Mouse (Mus musculus): ENCODE data around the gene Pex5l.
A peak's percentile ranks its signal among the peaks of the same experiment; 100 is the strongest.

Pex5l gene

GRCm38 (mm10) chr3:33061428-33061827, 81.6 kb downstream of the Pex5l start:
- DNase-seq, result no peak

- no peak for DNase-seq
Observed at GRCm38 (mm10) chr3:33061016-33061415, 82.0 kb downstream of the Pex5l start.

DNA sequence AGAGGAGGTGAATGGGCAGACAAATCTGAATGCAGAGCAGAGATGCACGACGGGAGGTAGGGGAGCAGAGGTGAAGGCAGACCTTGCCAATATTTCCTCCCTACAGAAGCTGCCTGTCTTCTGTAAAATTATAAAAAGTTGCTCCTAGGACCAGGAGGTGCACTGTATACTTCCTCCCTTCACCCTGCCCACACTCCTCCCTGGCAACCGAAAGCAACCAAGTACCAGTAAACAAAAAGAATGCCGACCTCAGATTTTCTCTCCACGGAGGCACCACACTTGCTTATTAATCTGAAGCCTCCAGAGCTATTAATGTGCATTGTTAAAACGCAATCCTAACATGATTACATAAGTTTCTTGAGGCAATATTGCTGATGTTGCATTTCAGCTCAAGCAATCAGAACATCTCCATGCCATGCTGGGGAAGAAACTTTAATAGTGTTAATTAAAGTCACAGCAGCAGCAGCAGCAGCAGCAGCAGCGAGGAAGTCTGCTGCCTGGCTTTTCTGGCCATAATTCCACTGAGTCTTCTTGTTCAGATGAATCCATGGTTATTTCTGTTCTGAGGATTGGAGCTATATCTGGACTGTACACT, 82.6 kb downstream of the Pex5l start:
- no peak for DNase-seq

- no peak for DNase-seq
Observed at GRCm38 (mm10) chr3:33048304-33048703, 94.7 kb downstream of the Pex5l start.

- DNase-seq, result no peak
Observed at GRCm38 (mm10) chr3:33044799-33045106, 98.3 kb downstream of the Pex5l start.

- DNase-seq, result peak in 1 of 2 experiments; percentile 27
Observed at GRCm38 (mm10) chr3:33043896-33044798, 98.9 kb downstream of the Pex5l start.

- DNase-seq, result no peak
Observed at GRCm38 (mm10) chr3:33024566-33024965, 118.5 kb downstream of the Pex5l start.

- DNase-seq, result no peak
Observed at GRCm38 (mm10) chr3:33003901-33004300, 139.1 kb downstream of the Pex5l start.

DNA sequence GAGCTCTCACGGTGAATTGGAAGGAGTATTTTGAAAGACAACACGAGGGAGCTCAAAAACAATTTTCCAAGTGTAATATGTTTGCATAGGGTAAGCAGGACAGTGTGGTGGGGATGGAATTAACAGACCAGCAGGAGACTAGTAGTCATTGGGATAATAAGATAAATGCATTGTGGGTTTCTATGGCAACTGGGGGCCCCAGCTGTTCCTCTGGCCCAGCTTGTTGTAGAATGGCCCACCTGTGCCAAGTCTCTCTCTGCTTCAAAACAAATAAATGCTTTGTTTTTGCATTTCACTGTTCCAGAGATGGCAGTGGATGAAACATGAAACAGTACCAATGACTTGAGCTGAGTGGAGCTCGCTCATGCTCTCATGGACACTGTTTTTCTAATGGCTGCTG, 141.3 kb downstream of the Pex5l start:
- DNase-seq, result no peak

DNA sequence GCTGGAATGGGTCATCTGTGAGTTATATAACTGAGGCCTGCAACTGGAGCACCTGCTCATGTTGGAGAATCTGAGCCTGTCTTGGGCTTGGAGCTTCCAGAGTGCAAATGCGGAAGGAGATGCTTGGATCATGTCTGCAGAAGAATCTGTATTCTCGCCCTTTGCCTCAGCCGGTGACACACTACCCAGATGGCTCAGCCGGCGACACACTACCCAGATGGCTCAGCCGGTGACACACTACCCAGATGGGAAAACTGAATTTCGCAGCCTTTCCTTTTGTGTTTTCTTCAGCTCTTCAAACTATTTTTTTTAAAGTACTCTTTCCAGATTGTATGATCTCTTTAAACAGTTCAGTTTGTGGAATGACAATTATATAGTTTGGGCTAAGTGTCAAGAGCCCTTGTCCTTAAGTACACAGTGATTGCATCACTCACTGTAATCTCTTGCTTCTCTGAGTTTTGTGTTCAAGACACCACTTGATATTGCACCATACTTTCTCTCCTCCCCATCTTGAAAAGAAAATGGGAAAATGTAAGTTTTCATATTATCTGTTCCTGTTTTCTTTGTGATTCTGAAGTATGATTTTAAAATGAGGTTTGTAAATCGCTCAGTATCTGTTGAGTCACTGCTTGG, 142.5 kb downstream of the Pex5l start:
- DNase-seq, result no peak

- DNase-seq, result no peak
Observed at GRCm38 (mm10) chr3:32991713-32992575, 151.1 kb downstream of the Pex5l start.

DNA sequence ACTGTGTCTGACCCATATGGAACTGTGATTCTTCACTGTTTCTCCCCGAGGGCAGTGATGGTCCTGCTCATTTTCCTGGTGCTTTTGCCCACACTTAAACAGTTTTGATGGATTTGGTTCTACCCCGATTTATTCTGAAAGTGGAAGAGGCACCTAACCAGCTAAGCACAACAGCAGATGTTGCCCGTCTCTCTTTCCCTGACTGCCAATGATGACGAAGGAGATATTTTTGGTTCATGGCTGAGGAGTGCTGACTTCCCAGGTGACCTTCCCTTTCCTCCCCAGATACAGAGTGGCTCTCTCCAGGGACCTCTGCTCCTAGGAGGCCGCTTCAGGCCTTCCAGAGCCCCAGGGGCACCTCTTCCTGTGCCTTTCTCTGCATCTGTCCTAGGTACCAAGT, 155.2 kb downstream of the Pex5l start:
- DNase-seq, result no peak

DNA sequence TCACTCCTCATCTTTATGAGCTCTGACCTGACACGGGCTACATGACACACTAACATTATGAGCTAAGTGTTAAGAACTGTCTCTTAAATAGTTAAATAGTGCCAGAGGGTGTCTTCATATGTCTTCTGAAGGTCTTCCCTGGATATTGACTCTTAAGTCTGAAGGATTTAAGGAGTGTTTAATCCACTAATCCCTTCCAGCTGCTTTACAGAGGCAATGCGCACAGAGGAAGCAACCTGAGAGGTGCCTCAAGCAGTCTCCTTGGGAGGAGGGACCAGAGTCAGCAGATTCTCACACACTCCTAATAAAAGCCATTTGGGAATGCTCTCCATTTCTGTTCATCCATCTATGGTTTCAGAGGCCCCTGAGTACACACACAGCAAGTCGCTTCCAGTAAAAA, 157.9 kb downstream of the Pex5l start:
- no peak for DNase-seq

DNA sequence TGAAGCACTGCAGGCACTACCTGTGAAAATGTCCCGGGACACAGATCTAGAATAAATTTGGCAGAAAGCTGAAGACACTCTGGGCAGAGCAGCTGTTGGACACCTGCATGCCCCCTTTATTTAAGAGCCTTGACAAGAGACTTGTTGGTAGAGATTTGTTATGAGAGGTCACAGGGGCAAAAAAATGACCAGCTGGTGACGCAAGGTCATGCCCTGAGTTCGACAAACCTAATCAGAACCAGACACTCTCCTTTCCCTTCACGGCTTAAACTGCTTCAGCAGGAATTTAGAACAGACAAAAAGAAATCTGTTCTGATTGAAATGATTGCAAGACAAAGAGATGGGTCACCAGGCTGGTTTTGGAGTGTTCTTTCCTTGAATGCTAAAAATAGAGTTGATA, 163.1 kb downstream of the Pex5l start:
- DNase-seq, result no peak

- no peak for DNase-seq
Observed at GRCm38 (mm10) chr3:32979238-32979637, 163.8 kb downstream of the Pex5l start.

DNA sequence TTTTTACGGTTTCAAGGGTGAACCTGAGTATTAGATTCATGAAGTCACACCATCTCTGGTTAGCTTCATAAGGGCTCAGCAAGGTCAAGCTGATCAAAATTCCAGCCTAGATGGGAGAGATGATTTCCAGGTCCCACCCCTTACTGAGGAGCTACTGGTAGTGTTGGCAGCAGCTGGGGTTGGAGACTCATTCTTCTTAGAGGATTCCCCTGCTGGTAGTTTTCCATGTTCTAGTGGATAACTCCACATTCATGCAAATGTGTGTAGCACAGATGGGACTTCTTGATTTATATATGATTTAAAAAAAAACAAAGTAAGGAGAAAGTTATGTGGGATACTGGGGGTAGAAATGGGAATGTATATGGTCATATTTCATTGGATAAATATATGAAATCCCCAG, 172.8 kb downstream of the Pex5l start:
- DNase-seq, result no peak

GRCm38 (mm10) chr3:32968671-32969425, 174.2 kb downstream of the Pex5l start:
- DNase-seq, result no peak

- DNase-seq, result peak in 1 of 2 experiments; percentile 10
Observed at GRCm38 (mm10) chr3:32965528-32965927, 177.5 kb downstream of the Pex5l start.

DNA sequence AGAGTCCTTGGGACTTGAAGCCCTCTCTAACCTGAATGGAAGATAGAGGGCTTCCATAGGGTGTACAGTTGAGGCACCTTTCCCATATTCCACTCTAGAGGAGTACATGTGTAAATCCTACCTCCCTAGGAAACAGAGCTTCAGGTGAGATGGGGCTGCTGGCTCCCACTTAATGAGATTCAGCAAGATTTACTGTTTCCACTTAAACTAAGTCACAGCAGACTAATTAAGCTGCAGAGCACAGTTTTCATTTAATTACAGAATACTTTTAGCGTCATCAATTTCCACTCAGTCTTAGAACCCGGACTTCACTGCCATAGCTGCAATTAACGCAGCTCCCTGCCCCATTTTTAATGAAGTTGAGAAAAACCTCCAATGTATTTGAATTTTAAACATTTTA, 181.6 kb downstream of the Pex5l start:
- no peak for DNase-seq

DNA sequence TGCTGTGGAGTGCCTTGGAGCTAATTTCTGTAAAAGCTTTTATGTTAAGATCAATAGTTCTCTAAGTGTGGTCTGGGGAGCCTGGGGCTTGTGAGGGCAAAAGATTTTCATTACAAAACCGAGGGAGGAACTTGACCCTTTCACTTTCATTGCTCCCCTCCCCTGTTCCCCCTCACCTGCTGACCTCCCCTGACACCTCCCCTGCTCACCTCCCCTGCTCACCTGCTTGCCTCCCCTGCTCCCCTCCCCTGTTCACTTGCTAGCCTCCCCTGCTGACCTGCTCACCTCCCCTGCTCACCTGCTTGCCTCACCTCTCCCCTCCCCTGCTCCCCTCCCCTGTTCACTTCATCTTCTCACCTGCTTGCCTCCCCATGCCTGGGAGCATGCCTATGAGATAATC, 191.7 kb downstream of the Pex5l start:
- DNase-seq, result no peak

DNA sequence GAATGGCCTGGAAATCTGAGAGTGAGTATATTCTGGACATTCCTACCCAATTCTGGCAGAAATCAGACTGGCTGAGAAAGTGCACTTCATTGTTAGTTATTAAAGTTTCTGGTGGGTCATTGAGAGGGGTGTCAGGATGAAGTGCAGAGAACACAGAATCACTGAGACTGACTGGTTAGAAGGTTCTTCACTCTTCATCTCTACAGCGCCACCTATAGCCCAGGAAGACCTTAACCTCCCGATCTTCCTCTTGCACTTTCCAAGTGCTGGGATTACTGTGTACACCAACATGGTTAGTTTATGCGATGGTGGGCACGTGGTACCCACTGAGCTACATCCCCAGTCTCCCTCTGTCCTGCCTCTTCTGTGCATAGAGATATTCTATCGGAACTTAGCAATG, 195.6 kb downstream of the Pex5l start:
- no peak for DNase-seq

DNA sequence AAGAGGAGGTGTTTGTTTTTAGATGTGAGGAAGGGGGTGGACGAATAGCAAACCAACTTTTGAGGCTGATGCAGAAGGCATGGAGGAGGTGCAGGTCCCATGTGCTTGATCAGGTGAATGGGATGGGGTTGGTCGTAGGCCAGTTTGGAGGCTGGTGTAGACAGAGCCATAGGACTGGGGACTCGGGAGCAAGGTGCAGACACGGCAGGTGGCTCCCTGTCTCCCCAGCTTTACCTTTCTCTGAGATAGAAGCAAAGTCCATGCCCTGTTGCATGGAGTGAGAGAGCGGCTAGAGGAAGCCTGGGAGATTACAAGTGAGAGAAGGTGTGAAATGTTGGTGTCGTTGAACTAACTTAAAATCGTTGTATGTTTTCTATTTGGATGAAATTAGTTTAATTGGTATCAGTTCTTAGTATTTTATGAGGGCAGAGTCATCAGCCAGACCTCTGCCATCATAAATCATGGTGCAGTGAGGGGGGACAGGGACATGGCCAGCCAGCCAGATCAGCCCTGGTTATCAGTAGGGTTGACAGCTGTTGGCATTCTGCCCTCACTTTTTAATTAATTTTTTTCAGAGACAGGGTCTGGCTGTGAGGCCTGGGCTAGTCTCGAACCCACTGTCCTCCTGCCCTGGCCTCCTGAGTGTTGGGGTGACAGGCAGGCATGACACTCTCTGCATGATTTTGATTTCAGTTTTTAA, 203.1 kb downstream of the Pex5l start:
- DNase-seq, result no peak
